Mouse (Mus musculus): ENCODE results near the gene Pced1a.
A peak's percentile ranks its signal among the peaks of the same experiment; 100 is the strongest.
"Not testable (repeated sequence)": the region's sequence is repeated elsewhere in the genome, so short reads cannot be mapped to it uniquely, and the experiment has no call there.

The Pced1a gene

DNA sequence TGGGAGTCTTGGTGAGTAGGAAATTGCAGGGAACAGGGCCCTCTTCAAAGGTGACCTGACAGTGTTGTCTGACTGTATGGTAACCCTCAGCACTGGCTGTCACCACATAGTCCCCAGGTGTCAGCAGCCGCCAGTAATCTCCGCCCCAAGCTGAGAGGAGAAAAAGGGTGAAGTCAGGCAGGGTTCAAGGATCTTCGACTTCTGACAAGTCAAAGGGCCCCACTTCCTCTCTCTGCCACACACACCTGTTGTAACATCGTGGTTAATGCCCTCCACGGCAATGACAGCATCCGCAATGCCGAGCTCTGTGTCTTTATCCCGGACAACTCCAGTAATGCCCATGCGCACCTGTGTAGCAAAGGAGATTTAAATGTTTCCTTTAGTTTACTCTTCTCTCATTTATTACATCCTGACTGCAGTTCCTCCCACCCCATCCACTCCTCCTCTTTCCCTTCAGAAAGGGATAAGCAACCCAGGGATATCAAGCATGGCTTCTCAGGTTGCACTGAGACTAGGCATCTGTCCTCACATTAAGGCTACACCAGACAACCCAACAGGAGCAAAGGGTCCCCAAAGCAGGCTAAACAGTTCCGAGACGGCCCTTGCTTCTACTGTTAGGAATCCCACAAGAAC lies 33.4 kb downstream of the Pced1a start:
- DNase-seq (ENCODE audit: low read depth, low spot score): peak; percentile 57

GRCm38 (mm10) chr2:130388796-130389195 lies 35.7 kb downstream of the Pced1a start:
- DNase-seq (ENCODE audit: low read depth, low spot score): peak; percentile 32

GRCm38 (mm10) chr2:130386212-130386611 lies 38.3 kb downstream of the Pced1a start:
- no peak for DNase-seq (ENCODE audit: low read depth, low spot score)

DNA sequence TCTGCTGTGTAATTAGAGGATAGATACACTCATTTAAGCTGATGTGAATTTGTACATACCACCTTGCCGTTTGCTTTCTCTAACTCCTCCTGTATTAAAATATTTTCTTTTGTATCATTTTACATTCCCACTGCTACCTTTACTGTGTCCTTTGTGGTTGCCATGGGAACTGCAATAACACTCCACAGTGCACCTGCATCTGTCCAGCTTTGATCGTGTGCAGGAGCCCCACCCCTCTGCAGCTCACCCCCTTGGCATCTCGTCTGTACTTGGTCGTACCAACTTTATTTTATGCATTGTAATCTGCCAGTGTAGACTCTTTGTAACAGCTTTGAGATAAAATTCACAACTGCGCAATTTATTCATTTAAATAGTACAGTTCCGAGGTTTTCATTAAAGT lies 40.6 kb downstream of the Pced1a start:
- no peak for DNase-seq (ENCODE audit: low read depth, low spot score)

DNA sequence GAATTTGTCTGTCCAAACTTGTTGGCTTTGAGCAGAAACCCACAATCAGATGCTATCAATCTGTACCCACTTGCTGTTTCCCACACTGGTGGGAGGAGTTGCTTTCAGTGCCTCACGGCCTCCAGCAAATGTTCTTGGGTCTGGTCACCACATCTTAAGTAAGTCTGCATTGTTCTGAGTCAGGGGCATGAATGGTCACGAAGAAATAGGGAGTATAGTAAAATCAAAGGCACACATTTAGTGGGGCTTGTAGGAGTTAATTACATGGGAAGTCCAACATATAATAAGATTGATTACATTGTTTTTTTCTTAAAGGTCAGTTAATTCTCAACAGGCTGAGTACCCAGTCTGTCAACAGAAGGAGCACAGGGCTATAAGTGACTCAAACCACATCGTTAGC lies 41.3 kb downstream of the Pced1a start:
- no peak for DNase-seq (ENCODE audit: low read depth, low spot score)

GRCm38 (mm10) chr2:130374951-130375350 lies 49.5 kb downstream of the Pced1a start:
- DNase-seq (ENCODE audit: low read depth, low spot score): no peak

DNA sequence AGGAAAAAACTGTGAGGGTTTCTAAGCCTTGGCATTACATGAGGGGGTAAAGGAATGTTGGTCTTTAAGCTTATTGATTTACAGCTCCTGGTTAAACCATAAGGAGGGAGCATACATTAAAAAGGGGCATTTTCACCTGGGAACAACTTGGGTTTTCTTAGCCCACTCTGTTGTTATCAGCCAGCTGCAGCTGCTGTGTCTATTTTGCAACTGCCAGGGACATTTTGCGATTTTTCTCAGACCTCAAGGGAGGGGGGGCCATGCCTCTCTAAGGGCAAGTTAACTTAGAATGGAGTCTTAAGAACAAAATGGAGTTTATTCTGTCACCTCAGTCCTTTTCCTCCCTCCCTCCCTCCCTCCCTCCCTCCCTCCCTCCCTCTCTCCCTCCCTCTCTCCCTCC lies 51.5 kb downstream of the Pced1a start:
- not testable (repeated sequence) for DNase-seq (ENCODE audit: low read depth, low spot score)

- no peak for DNase-seq (ENCODE audit: low read depth, low spot score)
These were observed 57.1 kb downstream of the Pced1a start for GRCm38 (mm10) chr2:130367386-130367785.
